ENCODE assay signal across 8 mouse cellular contexts in the genomic region with DNA sequence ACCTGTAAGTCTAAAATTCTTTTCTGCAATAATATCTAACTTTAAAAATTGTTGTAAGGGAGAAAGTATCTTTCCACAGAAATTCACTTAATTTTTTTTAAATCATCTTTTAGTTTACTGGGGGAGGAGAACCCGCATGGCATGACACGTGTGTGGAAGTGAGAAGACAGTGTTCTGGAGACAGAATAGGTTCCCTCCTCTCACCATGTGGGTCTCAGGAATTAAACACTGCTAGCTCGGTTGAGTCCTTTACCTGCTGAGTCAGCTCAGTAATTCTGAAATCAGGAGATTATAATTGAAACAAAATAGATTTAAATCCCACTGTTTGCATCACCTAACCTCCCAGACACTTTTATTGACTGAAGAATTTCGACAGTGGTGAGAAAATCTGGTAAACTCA. TPM values are rescaled to one million over a fixed set of nuclear protein-coding genes. Genes with fewer than 3 reads are reported as not detected.
A peak's percentile ranks its signal among the peaks of the same experiment; 100 is the strongest.
DNase-seq lines count a peak whose midpoint lies in the region; ATAC-seq and TF ChIP-seq lines count a peak whose summit lies in the region.

No protein-coding gene starts in this region.

- 52% methylated on average over 4 of the region's 4 CpGs for WGBS in kidney, embryonic 16.5 days
- 56% methylated on average over 4 of the region's 4 CpGs for WGBS in forebrain, embryonic 12.5 days
- WGBS in limb, embryonic 14.5 days = 45% methylated on average over 4 of the region's 4 CpGs
- WGBS in cerebellum, adult 2 months = 41% methylated on average over 4 of the region's 4 CpGs

- no peak overlapping the region for H3K27ac ChIP-seq in kidney, embryonic 16.5 days (ENCODE audit: low read length)
- no peak overlapping the region for H3K27ac ChIP-seq in forebrain, embryonic 12.5 days
- H3K27ac ChIP-seq in limb, embryonic 14.5 days (replicated peaks; ENCODE audit: low read depth, low read length) = no peak overlapping the region
- H3K27ac ChIP-seq in cerebellum, adult 2 months (ENCODE audit: insufficient read depth, low read length) = no peak overlapping the region

- 0 out of 2 replicates have a peak overlapping the region, but pooled peaks have one; percentile 74 for H3K9ac ChIP-seq in kidney, embryonic 16.5 days (replicated peaks; ENCODE audit: low read length)
- 0 out of 2 replicates have a peak overlapping the region, but pooled peaks have one; percentile 68 for H3K9ac ChIP-seq in forebrain, embryonic 12.5 days
- H3K9ac ChIP-seq in limb, embryonic 14.5 days (ENCODE audit: low read depth, low read length, severe bottlenecking) = no peak overlapping the region

- H3K4me3 ChIP-seq in kidney, embryonic 16.5 days (ENCODE audit: low read length) = peak overlapping the region; percentile 82
- H3K4me3 ChIP-seq in G1E (ENCODE audit: low read depth, low read length) = peak overlapping the region; percentile 86; the same call in 1 of the 2 replicates
- peak overlapping the region; percentile 81 for H3K4me3 ChIP-seq in forebrain, embryonic 12.5 days (replicated peaks)
- H3K4me3 ChIP-seq in limb, embryonic 14.5 days (replicated peaks; ENCODE audit: low read length) = peak overlapping the region; percentile 81; the same call in 1 of the 2 replicates
- no peak overlapping the region for H3K4me3 ChIP-seq in cerebellum, adult 2 months (replicated peaks; ENCODE audit: insufficient read depth, low read depth, low read length)

- H3K27me3 ChIP-seq in kidney, embryonic 16.5 days (ENCODE audit: insufficient read depth, low read length) = no peaks in the 10 kb centered on the region
- H3K27me3 ChIP-seq in G1E (ENCODE audit: insufficient read depth, low read length) = no peaks in the 10 kb centered on the region
- H3K27me3 ChIP-seq in forebrain, embryonic 12.5 days = no peaks in the 10 kb centered on the region
- no peaks in the 10 kb centered on the region for H3K27me3 ChIP-seq in limb, embryonic 14.5 days (ENCODE audit: control insufficient read depth, insufficient read depth, low read length)
- H3K27me3 ChIP-seq in cerebellum, adult 2 months (ENCODE audit: control insufficient read depth, insufficient read depth, low read length) = no peaks in the 10 kb centered on the region

- peaks cover 15% of the 10 kb centered on the region for H3K4me1 ChIP-seq in kidney, embryonic 16.5 days (ENCODE audit: insufficient read depth, low read length)
- H3K4me1 ChIP-seq in G1E (ENCODE audit: insufficient read depth, low read depth, low read length) = peaks cover 26% of the 10 kb centered on the region
- peaks cover 21% of the 10 kb centered on the region for H3K4me1 ChIP-seq in forebrain, embryonic 12.5 days
- H3K4me1 ChIP-seq in limb, embryonic 14.5 days (ENCODE audit: control insufficient read depth, insufficient read depth, low read length) = peaks cover 8% of the 10 kb centered on the region; the same call in 1 of the 2 replicates
- H3K4me1 ChIP-seq in cerebellum, adult 2 months (ENCODE audit: control insufficient read depth, insufficient read depth, low read length) = 0 out of 2 replicates have a peak, but pooled peaks cover 3% of the 10 kb centered on the region

- no peak for ATAC-seq in kidney, embryonic 16.5 days (ENCODE audit: low FRiP score, low TSS enrichment)
- ATAC-seq in G1E (ENCODE audit: extremely low read depth, insufficient number of reproducible peaks, low FRiP score, poor library complexity, severe bottlenecking) = no peak
- ATAC-seq in forebrain, embryonic 12.5 days (ENCODE audit: low FRiP score) = no peak
- no peak for ATAC-seq in limb, embryonic 14.5 days (ENCODE audit: low FRiP score, low read depth)
- no peak for ATAC-seq in cerebellum, adult (ENCODE audit: insufficient number of reproducible peaks, low FRiP score, low TSS enrichment)

- TF ChIP-seq CTCF in G1E (IDR thresholded peaks at IDR 0.05; ENCODE audit: low read depth, low read length) = no peak
- TF ChIP-seq CTCF in cerebellum, adult 2 months (IDR thresholded peaks at IDR 0.05; ENCODE audit: borderline replicate concordance, insufficient read depth, low read depth, low read length) = no peak

- H3K9me3 ChIP-seq in kidney, embryonic 16.5 days (ENCODE audit: low read length) = peaks cover 12% of the 10 kb centered on the region
- H3K9me3 ChIP-seq in G1E (replicated peaks) = no peaks in the 10 kb centered on the region
- H3K9me3 ChIP-seq in forebrain, embryonic 12.5 days = peaks cover 17% of the 10 kb centered on the region
- H3K9me3 ChIP-seq in limb, embryonic 14.5 days (ENCODE audit: control insufficient read depth, low read length) = peaks cover 9% of the 10 kb centered on the region

- H3K4me2 ChIP-seq in kidney, embryonic 16.5 days (replicated peaks; ENCODE audit: low read depth, low read length) = peak overlapping the region; percentile 72
- peak overlapping the region; percentile 71 for H3K4me2 ChIP-seq in forebrain, embryonic 12.5 days
- H3K4me2 ChIP-seq in limb, embryonic 14.5 days (replicated peaks; ENCODE audit: low read depth, low read length, severe bottlenecking) = peak overlapping the region; percentile 56

- H3K36me3 ChIP-seq in kidney, embryonic 16.5 days (ENCODE audit: insufficient read depth, low read length) = peaks cover 22% of the 10 kb centered on the region
- peaks cover 58% of the 10 kb centered on the region for H3K36me3 ChIP-seq in G1E (replicated peaks)
- peaks cover 39% of the 10 kb centered on the region for H3K36me3 ChIP-seq in forebrain, embryonic 12.5 days (replicated peaks)
- H3K36me3 ChIP-seq in limb, embryonic 14.5 days (ENCODE audit: control insufficient read depth, insufficient read depth, low read length) = peaks cover 24% of the 10 kb centered on the region

- TF ChIP-seq POLR2A in limb, embryonic 14.5 days (IDR thresholded peaks at IDR 0.05; ENCODE audit: borderline replicate concordance, extremely low read depth, insufficient read depth, insufficient read length) = no peak
- TF ChIP-seq POLR2A in cerebellum, adult 2 months (IDR thresholded peaks at IDR 0.05; ENCODE audit: borderline replicate concordance, insufficient read depth, low read length) = no peak

- DNase-seq in kidney, adult 11 months = no peak
- no peak for DNase-seq in G1E (ENCODE audit: low spot score)
- no peak for DNase-seq in limb, embryonic 14.5 days (ENCODE audit: low spot score)
- no peak for DNase-seq in cerebellum, adult 2 months
- no peak for DNase-seq in cerebellum, adult 18-20 months

RNA-seq across cellular contexts. Expression of gene Brip1, which starts 1.3 kb away (rescaled TPM):
- polyA plus RNA-seq in kidney, embryonic 16.5 days (2015; fragmentation: Nextera tagmentation; extraction: Ambion mirVana) = 11.1 and 13.1 TPM in 2 replicates
- total RNA-seq in G1E (2014; fragmentation: Nextera tagmentation) (22.2 and 26.3 TPM in 2 replicates), G1E (2017) (18.5 and 23.0 TPM in 2 replicates)
- polyA plus RNA-seq in G1E (2012) = 0.78 and 1.1 TPM in 2 replicates
- 9.3 and 9.8 TPM in 2 replicates for polyA plus RNA-seq in forebrain, embryonic 12.5 days (2016; fragmentation: Nextera tagmentation; extraction: Ambion mirVana)
- 3.0 and 5.1 TPM in 2 replicates for polyA plus RNA-seq in limb, embryonic 14.5 days (2012; rRNA removed)
- 8.3 and 8.8 TPM in 2 replicates for polyA plus RNA-seq in limb, embryonic 14.5 days (2014; fragmentation: Nextera tagmentation; extraction: Ambion mirVana)
- 0.03 TPM in 2 replicates for polyA plus RNA-seq in cerebellum, adult 2 months (2012; rRNA removed)

RNA-seq across cellular contexts. Expression of gene Ints2, which starts 57.6 kb away (rescaled TPM):
- polyA plus RNA-seq in kidney, embryonic 16.5 days (2015; fragmentation: Nextera tagmentation; extraction: Ambion mirVana) = 32.1 and 33.2 TPM in 2 replicates
- total RNA-seq in G1E (2014; fragmentation: Nextera tagmentation) (51.1 and 64.1 TPM in 2 replicates), G1E (2017) (40.2 and 44.3 TPM in 2 replicates)
- 1.8 and 6.0 TPM in 2 replicates for polyA plus RNA-seq in G1E (2012)
- 53.4 and 55.2 TPM in 2 replicates for polyA plus RNA-seq in forebrain, embryonic 12.5 days (2016; fragmentation: Nextera tagmentation; extraction: Ambion mirVana)
- polyA plus RNA-seq in limb, embryonic 14.5 days (2012; rRNA removed) = 29.6 and 34.0 TPM in 2 replicates
- polyA plus RNA-seq in limb, embryonic 14.5 days (2014; fragmentation: Nextera tagmentation; extraction: Ambion mirVana) = 29.4 and 35.4 TPM in 2 replicates
- polyA plus RNA-seq in cerebellum, adult 2 months (2012; rRNA removed) = 13.9 and 15.7 TPM in 2 replicates
